Mouse (Mus musculus) embryo, embryonic 11 days (tissue): Measurements from ENCODE around the gene Gnat2.

Experiments used
- DNase-seq: peaks from one replicate; pipeline ENCODE4 v3.0.0-alpha.2; 2015

Gnat2 gene

GRCm38 (mm10) chr3:108085281-108085720, 7.3 kb upstream of the Gnat2 start:
- DNase-seq = peak; percentile 95

GRCm38 (mm10) chr3:108085721-108086469, 6.7 kb upstream of the Gnat2 start:
- peak; percentile 78 for DNase-seq

DNA sequence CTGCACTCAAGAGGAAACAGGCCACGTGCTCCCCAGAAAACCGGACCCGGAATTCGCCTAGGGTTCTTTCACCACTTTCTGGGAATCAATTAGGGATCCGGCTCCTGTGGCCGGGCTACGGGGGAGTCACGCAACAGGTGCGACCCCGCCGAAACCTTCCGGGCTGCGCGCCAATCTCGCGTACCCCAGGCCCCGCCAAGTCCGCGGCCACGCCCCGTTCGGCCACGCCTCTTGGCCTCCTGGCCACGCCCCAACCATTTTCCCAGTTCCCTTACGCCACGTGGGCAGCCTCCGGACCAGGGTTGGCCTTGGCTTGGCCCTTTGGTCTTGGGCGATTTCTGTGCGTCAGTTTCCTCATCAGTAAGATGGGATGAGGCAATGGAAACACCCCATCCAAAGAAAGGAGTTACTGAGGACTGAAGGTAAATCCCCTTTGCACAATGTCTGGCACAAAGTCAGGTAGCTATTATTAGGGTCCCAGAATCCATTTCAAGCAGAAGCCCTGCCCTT, 6.1 kb upstream of the Gnat2 start, which contains the start of gene Ampd2:
Gene Ampd2 (minus strand): TSS at position 182 of the 510 bp plus-strand sequence.
- DNase-seq = peak; percentile 92

GRCm38 (mm10) chr3:108087329-108087728, 5.3 kb upstream of the Gnat2 start:
- DNase-seq = no peak

- DNase-seq = no peak
Measured at GRCm38 (mm10) chr3:108088842-108089380, 3.7 kb upstream of the Gnat2 start.

- DNase-seq = no peak
Measured at GRCm38 (mm10) chr3:108089916-108090315, 2.7 kb upstream of the Gnat2 start.

- no peak for DNase-seq
Measured at GRCm38 (mm10) chr3:108090561-108090960, 2.0 kb upstream of the Gnat2 start.

DNA sequence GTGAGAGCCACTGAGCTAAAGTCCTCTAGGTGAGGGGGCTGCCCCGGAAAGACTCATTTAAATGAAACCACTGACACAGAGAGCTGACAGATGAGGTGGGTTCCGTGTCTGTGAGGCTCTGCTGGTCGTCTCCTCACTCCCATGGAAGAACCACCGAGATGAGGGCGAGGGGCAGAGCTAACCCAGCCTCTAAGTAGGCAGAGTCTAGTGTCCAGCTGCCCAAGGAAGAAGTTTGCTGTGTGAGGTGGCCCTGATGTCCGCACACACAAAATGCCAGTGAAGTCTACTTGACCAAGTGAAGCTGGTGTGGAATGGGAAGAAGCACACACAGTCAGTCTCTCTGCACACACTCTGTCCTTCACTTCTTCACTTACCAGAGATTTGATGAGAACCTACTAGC, 559 bp upstream of the Gnat2 start:
- DNase-seq = no peak

GRCm38 (mm10) chr3:108093306-108093705, 717 bp downstream of the Gnat2 start:
- no peak for DNase-seq

GRCm38 (mm10) chr3:108094146-108094545, 1.6 kb downstream of the Gnat2 start:
- no peak for DNase-seq

DNA sequence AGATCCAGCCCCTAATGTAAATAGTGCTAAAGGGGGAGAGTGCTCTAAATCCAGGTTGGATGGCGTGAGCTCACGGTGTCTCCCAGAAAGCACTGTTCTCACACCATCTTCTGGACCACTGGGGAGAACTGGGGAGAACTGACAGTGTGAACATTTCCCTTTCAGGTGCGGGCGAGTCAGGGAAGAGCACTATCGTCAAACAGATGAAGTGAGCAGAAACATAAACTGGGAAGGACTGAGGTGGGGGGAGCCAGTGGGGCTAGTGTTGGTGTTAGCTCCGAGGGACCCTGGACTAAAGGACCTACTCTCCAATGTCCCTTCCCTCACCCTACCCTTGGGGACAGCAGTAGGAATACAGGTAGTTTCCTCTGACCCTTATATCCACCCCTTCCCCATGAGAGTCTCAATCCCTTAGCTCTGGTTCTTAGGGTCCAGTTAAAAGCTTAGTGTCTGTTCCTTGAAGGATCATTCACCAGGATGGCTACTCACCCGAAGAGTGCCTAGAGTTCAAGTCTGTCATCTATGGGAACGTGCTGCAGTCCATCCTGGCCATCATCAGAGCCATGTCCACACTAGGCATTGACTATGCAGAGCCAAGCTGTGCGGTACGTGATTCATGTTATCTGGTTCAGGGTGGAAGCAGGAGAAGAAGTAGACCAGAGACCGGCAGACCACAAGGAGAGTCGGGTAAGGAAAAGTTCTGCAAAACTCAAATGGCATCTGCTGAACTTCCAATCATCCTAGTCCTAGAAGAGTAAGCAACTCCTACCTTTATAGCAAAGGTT, 2.6 kb downstream of the Gnat2 start:
- no peak for DNase-seq

- DNase-seq = no peak
Measured at GRCm38 (mm10) chr3:108096226-108096625, 3.6 kb downstream of the Gnat2 start.

GRCm38 (mm10) chr3:108096726-108097125, 4.1 kb downstream of the Gnat2 start:
- no peak for DNase-seq

- no peak for DNase-seq
Measured at GRCm38 (mm10) chr3:108097656-108098055, 5.1 kb downstream of the Gnat2 start.

- no peak for DNase-seq
Measured at GRCm38 (mm10) chr3:108098316-108098715, 5.7 kb downstream of the Gnat2 start.

DNA sequence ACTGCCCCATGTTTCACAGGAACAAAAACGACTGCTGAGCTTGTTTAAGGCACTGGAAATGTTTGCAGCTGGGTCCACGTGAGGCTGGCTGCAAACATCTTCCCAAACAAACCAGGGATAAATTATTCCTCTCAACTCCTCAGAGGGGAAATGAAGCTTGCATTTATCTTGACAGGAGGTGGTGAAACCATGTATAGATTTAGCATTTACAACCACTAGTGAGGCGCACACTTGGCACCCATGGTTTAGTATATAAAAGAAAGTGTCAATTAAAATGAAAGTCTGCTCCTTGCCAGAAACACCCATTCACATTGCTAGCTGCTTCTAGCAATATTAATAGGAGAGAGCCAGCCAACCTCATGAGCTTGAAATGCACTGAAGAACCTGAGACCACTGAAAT, 9.0 kb downstream of the Gnat2 start:
- DNase-seq = no peak

GRCm38 (mm10) chr3:108102075-108102474, 9.5 kb downstream of the Gnat2 start:
- DNase-seq = no peak

- DNase-seq = no peak
Measured at GRCm38 (mm10) chr3:108105281-108105680, 12.7 kb downstream of the Gnat2 start.

DNA sequence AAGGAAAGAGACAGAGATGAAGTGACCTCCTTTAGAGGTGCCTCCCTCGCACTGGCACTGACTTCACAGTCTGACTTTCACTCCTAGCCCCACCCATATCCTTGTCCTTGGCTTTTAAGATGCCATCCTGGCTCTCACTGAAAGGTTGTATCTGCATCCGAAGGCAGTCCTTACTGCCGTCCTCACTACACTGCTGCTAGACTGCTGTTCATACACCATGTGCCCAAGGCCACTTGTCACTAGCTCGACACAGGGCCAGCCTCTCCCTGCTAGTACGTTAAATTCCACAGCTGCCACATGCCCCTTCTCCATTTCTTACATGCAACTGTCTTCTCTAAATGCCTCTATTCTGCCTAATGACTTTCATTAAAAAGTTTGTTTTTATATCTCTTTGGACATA, 18.7 kb downstream of the Gnat2 start:
- no peak for DNase-seq

DNA sequence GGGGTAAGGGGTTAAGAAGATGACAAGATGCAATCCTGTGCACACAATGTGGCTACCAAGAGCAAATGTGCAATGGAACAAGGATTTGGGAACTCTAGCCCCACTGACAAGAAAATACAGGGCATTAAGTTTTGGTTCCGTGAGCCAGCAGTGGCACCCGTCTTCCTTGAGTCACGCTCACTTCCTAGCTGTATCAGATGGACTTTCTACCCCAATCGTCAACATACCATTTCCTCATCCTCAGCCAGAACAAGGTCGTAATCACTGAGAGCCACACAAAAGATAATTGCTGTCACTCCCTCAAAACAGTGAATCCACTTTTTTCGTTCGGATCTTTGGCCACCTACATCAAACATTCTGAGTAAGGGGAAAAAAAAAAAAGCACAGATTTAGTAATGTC, 19.7 kb downstream of the Gnat2 start:
- no peak for DNase-seq

DNA sequence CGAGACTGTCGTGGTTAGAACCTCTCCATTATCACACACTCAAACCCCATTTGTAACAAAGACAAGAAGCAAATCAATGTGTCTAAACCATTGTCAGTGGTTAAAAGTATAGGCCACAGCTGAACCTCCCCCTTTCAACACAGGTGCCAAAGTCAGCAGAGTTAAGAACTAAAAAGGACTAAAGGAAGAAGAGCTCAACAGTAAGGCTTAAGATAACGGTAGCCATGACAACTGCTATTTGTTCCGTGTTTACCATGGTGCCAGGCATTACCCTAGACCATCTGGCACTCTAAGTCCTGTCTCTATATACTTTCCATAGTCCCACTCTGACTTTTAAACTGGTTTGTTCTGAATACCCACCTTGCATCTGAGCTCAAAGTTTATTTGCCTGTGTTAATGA, 20.1 kb downstream of the Gnat2 start:
- DNase-seq = no peak

GRCm38 (mm10) chr3:108113591-108114289, 21.2 kb downstream of the Gnat2 start:
- no peak for DNase-seq

GRCm38 (mm10) chr3:108117465-108117864, 24.9 kb downstream of the Gnat2 start:
- no peak for DNase-seq
